Mouse (Mus musculus) left cerebral cortex, postnatal 14 days (tissue): ENCODE measurements around the gene Sptbn1. TPM values are rescaled to one million over a fixed set of nuclear protein-coding genes. Genes with fewer than 3 reads are reported as not detected.
A peak's percentile ranks its signal among the peaks of the same experiment; 100 is the strongest.
"Not testable (repeated sequence)": the region's sequence is repeated elsewhere in the genome, so short reads cannot be mapped to it uniquely, and the experiment has no call there.

Experiments used
- DNase-seq, 2 experiments: peaks; one replicate each; pipeline ENCODE4 v3.0.0; 2021 to 2022; ENCODE audit warnings: low spot score in 2 of 2, mixed read lengths in 1 of 2
- intact Hi-C: fragments of 180-260 bp; cut with DNase I; formaldehyde crosslinking; loops from one replicate; pipeline ENCODE4 v1.15.1; 2025
- total RNA-seq, 2 experiments: library from RNA; stranded (reverse); gene quantifications; 2 replicates each; pipeline ENCODE4 v1.2.3; 2021

Gene Sptbn1
- total RNA-seq, 2 experiments from 2014 or later, result 711 to 761 TPM

DNA sequence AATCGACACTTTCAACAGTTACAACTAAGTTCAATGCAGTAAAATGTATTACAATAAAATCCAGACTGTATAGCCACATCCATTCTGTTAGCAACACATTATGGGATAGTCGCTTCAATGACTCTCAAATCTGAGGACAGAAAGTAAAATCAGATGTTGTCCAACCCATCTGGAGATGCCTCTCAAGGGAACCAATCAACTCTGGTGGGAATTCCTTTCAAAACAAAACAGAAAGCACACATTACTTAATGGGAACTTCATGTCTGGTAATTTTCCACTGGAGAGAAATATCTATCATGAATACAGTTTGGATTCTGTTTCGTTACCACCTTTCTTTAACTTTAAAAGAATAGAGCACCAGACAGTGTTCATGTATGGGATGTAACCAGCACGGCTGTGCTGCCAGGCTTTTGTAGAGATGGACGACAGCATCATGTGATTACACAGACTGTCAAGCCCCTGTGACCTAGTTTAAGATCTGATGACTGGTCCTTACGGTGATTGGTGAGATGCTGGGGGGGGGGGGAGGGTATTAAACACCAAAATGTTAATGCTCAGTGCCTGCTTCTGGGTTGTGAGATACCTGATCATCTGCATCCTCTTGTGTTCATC is 9.1 kb downstream of the Sptbn1 start:
- intact Hi-C loops, result no loop called here
- DNase-seq, result no peak

DNA sequence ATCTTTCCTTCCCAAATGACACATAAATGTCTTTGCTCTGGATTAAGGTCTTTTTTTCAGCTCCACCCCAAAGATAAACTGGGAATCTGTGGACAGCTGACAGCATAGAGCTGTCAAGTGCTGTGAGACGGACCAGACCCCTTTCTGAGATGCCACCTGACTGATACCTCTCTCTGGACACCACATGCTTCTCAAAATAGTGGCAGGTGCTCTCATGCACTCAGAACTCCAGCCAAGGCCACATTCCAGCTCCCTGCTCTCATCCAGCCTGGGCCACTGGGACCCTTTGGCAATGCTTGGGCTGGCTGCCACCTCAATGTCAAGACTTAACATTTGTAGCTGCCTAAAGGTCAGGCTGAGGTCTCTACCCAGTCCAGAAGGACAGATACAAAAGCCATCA is 10.2 kb downstream of the Sptbn1 start:
- intact Hi-C loops, result no loop called here
- DNase-seq, result no peak

DNA sequence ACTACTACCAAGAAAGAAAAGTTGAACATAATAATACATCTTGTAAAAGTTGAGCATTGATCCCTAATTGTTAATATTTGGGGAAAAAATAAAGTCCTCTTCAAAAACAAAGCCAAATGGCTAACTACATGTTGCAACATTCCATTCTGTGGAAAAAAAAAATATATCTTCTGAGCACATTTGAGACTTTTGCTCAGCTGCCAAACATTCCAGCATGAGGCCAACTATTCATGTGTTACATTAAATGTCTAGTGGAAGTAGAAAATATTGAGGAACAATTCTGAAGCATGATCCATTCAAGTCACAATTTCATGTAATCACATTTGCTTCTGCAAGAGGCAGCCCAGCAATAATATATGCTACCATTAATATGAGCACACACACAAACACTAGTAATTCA is 10.9 kb downstream of the Sptbn1 start:
- DNase-seq, result no peak
- intact Hi-C loops, result no loop called here

DNA sequence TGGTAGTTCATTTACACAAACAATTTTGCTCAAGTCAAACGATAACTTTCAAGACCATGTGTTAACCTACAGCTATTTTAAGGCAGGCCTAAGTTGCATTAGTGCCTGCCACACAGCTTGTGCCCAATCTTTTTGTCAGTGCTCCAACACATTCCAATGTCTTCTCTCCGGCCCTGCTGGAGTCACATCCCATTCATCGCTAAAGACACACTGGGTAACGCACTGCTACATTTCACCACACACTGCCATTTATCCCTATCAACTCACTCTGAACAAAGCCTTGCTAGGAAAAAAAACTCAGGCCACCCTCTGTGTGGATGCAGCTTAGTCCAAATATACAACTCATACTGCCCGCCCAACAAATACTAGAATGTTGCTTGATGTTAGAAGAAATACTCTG is 11.5 kb downstream of the Sptbn1 start:
- intact Hi-C loops, result no loop called here
- no peak for DNase-seq

DNA sequence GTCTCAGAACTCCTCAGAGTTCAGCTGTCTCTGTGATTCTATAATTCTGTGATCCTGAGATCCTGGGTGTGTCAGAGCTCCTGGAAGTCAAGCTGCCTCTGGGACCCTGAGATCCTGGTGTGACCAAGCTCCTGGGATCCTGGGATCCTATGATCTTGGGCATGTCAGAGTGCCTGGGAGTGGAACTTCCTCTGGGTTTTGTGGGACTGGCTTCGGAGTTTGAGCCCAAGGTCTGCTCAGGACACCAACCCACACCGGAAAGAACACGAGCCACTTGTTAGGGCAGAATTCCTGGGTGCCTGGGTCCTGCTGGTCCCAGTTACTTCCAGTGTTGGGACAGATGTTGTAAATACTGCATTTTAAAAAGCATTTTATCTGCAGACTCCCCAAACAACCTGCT is 12.8 kb downstream of the Sptbn1 start:
- DNase-seq, intact Hi-C loops: not testable (repeated sequence)

DNA sequence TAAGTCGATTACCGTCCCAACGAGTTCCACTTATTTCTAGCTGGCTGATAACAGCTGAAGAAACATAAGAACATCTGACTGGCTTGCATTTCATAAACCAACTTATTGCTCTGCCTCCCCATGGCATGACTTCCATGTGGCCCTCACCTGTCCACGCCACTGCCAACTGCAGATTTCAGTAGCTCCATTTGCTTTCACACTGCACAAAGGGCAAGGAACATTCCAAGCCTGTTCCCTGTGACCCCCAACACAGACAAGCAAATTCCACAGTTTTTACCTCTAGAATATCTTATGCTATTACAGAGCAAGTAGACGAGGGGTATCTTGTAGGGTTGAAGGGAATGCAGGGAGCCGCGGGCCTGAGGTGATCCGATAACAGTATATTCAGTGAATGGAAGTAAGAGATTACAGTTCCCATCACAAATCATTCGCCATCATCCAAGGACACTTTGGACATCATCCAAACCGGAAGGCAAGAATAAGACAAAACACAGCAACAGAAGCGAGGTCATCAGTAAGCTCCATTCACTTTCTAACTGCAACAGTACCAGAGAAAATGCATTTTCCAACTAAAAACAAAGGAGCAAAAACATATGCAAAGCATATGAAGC is 16.6 kb downstream of the Sptbn1 start:
- DNase-seq, result no peak

DNA sequence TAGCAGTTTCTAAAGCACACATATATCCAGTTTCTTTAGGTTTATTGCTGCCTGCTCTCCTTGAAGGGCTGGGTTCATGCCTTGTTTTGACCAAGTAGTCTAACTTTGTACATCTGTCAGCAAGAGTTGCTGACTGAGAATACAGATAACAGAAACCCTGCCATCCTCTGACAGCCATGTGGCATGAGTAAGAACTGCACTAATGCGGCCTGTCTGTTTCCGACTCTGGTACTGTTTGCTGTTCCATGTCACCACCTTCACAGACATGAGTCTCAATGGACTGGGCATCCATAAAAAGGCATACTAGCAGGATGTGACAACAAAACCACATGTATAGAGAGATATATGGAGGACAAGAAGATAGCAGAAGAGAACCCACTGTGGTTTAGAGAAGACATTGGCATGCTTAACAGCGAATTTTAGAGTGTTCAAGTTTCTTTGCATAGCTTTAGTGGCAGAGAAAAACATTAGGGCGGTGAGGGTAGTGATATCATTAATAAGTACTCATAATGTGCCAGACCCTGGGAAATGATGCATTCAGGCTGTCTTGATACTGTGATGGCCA is 18.4 kb downstream of the Sptbn1 start:
- intact Hi-C loops, result no loop called here
- DNase-seq, result no peak

More for the DNA sequence above, 16.6 kb downstream of the Sptbn1 start:
- intact Hi-C loops, result no loop called here

DNA sequence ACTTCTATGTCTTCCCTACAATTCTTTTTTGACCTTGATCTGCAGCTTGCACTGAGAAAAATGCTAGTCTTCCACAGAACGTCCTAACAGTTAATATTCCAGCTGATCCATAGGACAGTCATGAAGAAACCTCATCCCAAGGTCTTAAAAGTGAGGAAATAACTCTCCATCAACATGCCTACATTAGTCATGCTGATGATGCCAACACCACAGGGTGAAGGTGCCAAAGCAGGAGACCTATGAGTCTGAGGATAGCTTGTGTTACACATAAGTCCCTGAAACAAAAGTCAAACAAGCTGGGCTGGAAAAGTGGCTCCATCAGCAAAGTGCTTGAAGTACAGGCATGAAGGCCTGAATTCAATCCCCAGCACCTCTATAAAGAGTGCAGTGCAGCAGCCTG is 20.9 kb downstream of the Sptbn1 start:
- DNase-seq, result no peak
- intact Hi-C loops, result no loop called here

DNA sequence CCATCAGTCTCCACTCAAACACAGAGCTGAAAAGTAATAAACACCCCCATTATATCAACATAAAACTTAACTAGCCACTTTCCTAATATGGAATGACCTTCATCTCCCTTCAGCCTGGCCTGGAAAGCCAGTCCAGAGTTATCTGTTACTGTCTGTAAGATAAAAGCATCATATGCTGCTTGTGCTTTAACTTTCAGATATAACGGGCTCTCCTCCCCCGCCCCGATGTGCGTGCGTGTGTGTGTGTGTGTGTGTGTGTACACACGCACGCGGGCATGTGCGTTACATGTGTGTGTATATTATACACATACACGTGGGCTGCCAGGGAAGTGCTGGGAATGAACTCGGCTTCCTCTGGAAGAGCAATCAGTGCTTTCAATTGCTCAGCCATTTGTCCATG is 21.8 kb downstream of the Sptbn1 start:
- no peak for DNase-seq
- intact Hi-C loops, result no loop called here

DNA sequence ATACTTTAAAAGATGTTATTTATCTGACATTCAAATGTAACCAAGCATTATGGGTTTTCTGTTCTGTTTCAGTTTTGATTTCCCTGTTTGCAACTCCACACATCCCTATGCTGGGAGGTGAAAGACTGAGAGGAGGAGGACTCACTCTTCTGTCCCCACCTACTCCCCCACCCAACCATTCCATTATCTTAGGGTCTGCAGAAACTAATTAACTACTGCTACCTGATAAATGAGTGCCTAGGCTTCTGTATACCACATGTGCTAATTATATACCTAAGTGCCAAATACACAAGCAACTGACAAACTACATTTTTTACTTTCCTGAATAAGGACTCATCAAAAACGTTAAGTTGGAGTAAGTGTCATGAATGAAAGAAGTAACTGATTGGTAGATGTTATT is 23.8 kb downstream of the Sptbn1 start:
- intact Hi-C loops, result no loop called here
- DNase-seq, result no peak

DNA sequence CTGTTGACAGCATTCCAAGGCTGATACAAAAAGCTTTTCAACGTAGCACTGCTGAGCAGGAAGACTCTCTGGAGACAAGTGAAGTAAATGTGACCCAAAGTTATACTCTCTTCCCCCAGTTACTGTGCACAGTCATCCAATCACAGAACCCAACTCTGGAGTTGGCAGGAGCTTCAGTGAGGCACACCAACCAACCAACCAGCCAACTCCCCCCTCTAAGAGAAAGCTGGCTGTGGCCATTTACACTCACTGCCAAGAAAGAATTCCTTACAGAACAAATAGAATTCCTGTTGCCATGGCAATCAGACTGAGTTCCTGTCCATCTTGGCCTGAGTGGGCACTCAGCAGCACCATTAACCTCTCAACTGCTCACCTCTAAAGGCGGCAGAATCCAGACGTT is 24.4 kb downstream of the Sptbn1 start:
- intact Hi-C loops, result no loop called here
- peak; percentile 36 to 81 for DNase-seq

DNA sequence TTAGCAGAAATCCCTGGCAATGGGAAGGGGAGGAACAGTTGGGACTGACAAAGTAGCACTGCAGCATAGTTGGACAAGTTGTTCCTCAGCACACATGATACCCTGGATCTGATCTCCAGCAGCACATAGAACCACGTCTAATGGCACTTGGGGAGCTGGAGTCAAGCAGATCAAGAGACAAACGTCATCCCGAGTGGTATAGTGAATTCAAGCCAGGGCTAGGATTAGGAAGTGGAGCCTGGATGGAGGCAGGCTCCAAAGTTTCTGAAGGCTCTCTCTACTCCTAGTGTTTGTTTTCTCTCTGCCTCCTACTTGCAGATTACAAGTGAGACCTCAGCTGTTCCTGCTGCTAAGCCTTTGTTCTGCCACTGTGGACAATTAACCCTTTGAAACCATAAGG is 27.1 kb downstream of the Sptbn1 start:
- DNase-seq, result no peak
- intact Hi-C loops, result no loop called here

DNA sequence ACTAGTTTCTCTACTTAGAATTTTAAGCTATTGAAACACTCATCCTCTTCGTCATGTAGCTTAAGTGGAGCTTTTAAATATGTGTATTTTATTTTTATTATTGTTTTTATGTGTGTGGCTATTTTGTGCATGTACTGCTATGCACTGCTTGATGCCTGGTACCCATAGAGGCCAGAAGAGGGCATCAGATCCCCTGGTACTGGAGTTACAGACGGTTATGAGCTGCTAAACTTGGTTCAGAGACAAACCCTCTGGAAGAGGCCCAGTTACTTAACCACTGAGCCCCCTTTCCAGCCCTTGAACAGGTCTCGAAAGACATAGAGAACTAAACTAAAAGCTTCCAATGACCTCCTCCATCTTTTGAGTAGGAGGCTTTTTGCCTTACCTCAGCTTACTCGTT is 30.0 kb downstream of the Sptbn1 start:
- DNase-seq, result no peak
- intact Hi-C loops, result no loop called here

DNA sequence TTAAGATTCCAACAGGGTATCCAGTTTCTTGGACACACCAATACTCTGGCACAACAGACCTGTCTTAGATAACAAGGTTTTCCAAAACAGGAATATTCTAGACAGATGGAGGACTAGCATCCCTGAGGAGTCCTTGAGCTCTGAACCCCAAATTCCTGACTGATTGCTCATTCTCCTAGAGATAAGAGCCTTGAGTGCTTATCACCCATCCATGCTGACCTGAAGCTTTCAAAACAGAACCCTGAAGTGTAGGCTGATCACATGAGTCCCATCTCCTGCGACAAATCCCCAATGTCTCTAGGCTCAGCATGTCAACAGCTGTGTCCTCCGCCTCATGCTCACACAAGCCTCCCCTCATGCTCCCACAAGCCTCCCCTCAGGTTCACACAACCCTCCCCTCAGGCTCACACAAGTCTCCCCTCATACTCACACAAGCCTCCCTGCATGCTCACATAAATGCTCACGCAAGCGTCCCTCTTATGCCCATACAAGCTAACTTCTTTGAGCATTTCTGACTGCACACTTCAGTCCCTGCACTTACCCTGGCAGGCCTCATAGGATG is 31.2 kb downstream of the Sptbn1 start:
- intact Hi-C loops, result no loop called here
- no peak for DNase-seq

DNA sequence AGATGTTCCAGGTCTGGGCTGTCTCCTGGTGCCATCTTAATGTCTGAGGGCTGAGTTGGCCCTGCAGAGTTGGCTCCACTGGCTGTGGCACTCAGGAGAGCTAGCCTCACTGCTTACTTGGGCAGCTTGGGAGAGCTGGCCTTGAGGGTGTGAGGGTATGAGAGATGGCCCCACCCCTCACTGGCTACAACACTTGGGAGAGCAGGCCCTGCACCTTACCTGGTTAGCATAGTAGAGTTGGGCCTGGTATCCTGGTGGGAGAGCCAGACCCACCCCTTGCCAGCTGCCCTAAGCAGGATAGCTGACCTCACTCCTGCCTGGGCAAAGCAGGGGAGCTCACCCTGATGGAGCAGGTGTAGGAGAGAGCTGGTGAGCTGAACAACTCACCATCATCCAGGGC is 32.3 kb downstream of the Sptbn1 start:
- no peak for DNase-seq
- intact Hi-C loops, result no loop called here

DNA sequence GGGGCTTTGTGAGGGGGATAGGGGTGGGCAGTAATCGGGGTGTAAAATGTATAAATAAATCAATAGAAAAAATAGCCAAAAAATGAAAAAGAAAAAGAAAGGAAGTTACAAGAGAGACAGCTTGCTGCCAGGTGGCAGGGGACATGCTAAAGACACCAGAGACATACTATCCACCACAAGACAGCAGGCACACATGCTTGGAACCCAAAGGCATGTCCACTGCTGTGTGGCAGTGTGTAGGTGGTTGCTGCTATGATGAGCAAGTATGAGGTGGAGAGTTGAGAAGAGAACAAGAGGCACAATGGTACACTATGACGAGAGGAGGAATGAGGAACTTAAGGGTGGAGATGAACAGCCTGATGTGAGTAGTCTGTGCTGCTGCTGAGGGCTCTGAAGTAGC is 32.8 kb downstream of the Sptbn1 start:
- intact Hi-C loops, result no loop called here
- DNase-seq, result no peak

DNA sequence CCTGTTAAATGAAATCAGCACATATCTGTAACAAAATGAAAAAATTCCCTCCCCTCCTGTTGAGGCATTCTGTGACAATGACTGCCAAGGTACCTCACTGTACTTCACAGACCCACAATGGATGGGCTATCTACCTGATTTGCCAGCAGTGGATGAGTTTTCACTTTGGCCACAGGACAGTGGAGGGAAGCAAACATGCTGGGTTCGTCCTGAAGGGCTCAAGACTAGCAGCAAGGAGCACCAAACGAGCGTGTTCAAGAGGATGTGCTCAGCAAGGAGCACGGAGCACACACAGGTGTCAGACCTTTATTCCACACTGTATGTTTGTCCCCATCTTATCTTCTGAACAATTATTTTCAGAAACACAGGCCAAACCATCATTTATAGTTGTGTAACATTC is 34.0 kb downstream of the Sptbn1 start:
- intact Hi-C loops, result no loop called here
- no peak for DNase-seq

DNA sequence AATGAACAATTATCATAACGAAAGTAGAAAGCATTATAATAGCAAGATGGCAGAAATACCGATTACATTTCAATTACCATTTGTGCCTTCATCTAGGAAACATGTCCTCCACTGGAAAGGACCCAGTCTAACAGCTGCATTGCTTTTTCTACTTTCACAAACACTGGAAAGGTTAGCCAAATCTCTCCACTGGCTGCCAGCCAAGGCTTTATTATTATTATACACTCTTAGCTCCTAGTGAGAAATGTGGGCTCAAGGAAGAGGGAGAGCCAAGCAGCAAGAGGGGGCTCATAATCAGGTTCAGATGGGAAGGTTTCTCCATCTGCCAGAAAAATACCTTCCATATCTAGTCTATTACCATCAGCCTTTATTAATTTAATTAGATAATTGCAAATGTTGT is 35.9 kb downstream of the Sptbn1 start:
- peak in 1 of 2 experiments; percentile 45 for DNase-seq
- intact Hi-C loops, result no loop called here

DNA sequence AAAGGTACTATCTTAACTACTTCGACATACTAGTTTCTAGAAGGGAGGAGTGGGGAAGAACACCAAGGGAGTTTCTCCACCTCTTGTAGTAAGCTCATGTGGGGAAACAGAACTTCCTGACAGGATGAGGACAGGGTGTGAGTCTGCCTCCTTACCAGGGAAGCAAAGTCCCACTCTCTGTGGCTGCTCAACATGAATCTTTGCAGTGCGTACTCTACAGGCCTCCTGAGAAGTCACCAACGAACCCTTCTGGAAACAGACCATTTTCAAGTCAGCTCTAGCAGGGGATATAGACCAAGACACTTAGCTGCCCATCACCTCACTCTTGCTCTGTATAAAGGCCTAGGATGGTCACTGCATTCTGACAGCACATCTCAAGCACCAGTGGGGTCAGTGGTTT is 36.6 kb downstream of the Sptbn1 start:
- intact Hi-C loops, result no loop called here

DNA sequence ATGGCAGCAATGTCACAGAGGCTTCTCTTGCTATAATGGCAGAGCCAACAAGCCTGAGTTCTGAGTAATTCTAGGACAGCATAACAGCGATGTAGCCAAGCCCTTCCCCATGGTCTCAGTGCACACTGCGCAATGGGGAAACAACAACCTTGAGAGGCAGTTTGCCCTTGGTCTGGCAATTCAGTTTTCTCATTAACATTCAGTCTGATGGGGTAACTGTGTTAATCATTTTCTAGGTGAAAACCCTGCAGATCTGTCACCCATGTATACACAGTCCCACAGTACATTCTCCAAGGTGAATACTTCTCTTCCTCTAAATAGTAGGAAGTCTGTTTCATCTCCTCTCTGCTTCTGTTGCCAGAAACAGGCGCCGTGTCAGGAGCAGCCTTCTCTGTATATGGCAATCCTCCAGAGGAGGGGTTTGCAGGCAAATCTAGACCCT is 37.6 kb downstream of the Sptbn1 start:
- DNase-seq, result no peak
- intact Hi-C loops, result no loop called here

More for the DNA sequence above, 36.6 kb downstream of the Sptbn1 start:
- no peak for DNase-seq

DNA sequence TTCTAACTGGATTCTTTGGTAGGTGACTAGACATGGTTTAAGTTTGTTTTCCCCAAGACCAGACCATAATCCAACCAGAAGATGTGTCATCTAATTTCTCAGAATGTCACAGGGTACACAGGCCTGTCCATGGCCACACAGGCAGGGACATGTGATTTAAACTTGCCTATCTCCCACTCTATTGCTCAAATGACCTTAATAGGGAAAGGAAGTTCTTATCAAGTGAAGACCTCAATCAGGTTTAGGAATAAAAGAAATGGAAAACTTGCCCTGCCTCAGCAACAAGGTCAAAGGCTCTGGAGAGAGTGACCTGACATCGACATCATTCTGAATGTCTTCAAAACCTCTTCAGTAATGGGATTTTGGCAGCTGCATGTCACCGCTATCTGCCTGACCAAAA is 41.2 kb downstream of the Sptbn1 start:
- DNase-seq, result no peak
- intact Hi-C loops, result no loop called here
